Mouse (Mus musculus): ENCODE results near the gene Rapgef3. TPM values are rescaled to one million over a fixed set of nuclear protein-coding genes. Genes with fewer than 3 reads are reported as not detected.

Rapgef3 gene
- total RNA-seq, 2 experiments from 2014 or later: 9.8 to 13.6 TPM

DNA sequence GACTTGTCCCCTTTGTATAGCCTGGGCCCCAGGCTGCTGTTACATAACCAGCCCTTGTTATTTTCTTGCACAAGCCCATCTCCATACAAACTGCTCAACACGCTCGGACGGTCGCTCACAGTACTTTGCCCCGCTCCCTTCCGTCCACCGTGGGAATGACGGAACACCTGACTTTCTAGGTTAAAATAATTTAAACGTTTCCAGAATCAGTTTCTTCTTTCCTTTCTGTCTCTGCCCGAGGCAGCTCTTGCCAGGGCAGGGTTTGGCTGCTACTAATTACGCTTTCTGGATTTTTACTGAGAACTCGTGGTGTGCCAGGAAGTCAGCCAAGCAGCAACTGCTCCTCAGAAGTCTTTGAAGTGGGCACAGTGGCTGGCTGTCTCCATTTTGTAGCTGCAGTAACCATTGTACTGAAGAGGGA, 12.8 kb upstream of the Rapgef3 start:
- H3K4me3 ChIP-seq: no peak overlapping the region
- intact Hi-C loops (cut with DNase I): loop anchor here (5.0 kb wide), 1 partner anchor 172 kb away; no protein-coding TSS in a partner anchor
- no peak for DNase-seq
- peak overlapping the region; percentile 40 for H3K27ac ChIP-seq
- TF ChIP-seq CTCF (IDR thresholded peaks at IDR 0.05): no peak

- intact Hi-C loops (cut with DNase I): no loop called here
- no peak overlapping the region for H3K27ac ChIP-seq
Observed at GRCm38 (mm10) chr15:97779576-97779975, 11.8 kb upstream of the Rapgef3 start.

DNA sequence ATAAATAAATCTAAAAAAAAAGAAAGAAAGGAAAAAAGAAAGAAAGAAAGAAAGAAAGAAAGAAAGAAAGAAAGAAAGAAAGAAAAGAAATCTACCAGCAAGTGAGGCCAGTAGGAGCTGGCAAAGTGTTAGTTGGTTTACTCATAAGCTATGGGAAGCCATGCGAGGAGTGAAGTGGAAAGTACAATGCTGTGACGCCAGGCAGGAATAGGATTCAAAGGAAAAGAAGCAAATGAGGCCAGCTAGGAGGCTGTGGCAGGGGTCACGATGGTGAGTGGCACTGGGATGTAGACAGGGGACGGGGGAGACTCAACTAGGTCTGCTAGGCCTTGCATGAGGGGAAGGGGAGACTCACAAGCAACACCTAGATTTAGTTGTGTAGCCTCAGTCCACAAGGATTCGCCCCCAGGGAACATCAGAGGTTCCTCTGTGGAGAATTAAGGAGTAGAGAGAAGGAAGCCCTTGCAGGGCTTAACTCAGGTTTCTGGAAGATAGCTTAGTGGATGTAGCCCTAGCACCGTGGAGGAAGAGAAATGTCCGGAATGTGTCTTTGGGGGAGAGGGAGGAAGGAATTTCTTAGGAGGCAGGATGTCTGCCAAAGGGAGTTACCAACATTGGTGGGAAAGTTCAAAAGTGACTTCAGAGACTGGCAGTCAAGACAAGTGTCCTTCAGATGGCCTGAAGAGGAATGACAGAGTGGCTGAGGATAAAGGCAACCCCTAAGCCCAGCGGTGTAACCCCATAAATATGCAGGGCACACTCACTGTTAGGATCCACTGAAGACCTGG, 10.7 kb upstream of the Rapgef3 start, which contains the start of gene Slc48a1:
Slc48a1 (plus strand) TSS at position 210 of the 788 bp plus-strand sequence.
- peak within 1 kb of the TSS; percentile 78 for H3K27ac ChIP-seq
- no peak within 1 kb of the TSS for H3K4me3 ChIP-seq
- intact Hi-C loops (cut with DNase I): no loop called here
- TF ChIP-seq CTCF (IDR thresholded peaks at IDR 0.05): no peak
- no peak for DNase-seq

More at GRCm38 (mm10) chr15:97779576-97779975, 11.8 kb upstream of the Rapgef3 start:
- no peak overlapping the region for H3K4me3 ChIP-seq
- TF ChIP-seq CTCF (IDR thresholded peaks at IDR 0.05): no peak
- DNase-seq: no peak

DNA sequence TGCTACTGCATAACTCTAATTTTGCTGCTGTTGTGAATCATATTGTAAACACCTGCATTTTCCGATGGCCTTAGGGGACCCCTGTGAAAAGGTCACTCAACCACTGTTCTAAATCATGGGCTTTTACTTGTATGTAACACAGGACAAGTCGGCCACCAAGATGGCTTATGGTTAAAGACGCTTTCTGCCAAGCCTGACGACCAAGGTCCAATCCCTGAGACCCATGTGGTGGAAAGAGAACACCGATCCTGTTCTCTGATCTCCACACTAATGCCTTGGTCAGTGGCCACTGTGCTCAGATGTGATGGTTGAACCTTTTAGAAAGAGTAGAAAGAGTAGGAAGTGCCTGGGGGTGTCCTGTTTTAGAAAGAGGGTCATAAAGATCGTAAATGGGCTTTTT, 9.1 kb upstream of the Rapgef3 start:
- H3K27ac ChIP-seq: 0 out of 2 replicates have a peak overlapping the region, but pooled peaks have one; percentile 12
- H3K4me3 ChIP-seq: no peak overlapping the region
- no peak for DNase-seq
- TF ChIP-seq CTCF (IDR thresholded peaks at IDR 0.05): no peak
- intact Hi-C loops (cut with DNase I): loop anchor here (1.0 to 2.0 kb wide), 2 partner anchors 59 to 110 kb away; no protein-coding TSS in a partner anchor

DNA sequence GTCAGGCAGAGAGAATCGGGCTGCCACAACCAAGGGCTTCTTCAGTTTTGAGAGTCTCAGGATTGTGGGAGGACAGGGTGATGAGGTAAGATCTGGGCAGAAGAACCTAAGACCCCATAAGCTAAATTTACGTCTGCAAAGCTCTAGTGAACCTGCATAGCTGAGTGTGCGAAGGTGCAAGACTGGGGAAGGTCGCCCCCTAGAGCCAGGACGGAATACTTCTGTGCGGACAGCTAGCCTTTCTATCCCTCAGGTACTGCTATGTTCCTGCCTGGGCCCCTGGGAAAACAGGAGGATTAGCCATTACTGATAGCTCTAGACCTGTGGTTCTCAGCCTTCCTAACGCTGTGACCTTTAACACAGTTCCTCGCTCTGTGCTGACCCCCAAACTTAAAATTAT, 8.7 kb upstream of the Rapgef3 start:
- Histone ChIP-seq H3K4me3 (no peak overlapping the region), H3K27ac (no peak overlapping the region)
- TF ChIP-seq CTCF (IDR thresholded peaks at IDR 0.05): peak; percentile 88
- peak; percentile 84 for DNase-seq
- intact Hi-C loops (cut with DNase I): loop anchor here (1.0 to 2.0 kb wide), 2 partner anchors 58 to 110 kb away; no protein-coding TSS in a partner anchor

DNA sequence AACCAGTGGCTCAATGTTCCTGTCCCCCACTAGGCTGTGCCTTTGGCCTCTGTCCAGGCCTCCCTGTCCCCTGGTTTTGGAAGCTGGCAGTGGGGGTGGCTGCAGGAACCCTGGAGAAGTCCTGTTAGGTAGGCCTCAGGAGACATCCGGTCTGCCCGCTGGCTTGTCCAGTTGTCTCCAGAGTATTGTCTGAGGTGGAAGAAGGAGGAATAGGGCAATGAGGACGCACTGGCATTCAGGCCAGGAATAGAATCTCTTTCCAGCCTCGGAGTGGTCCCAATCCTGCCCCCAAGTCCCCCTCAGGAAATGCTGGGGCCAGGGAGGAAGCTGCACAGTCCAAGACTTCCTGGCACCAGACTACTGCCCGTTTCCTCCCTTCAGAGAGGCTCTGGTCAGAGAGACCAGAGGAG, 6.2 kb upstream of the Rapgef3 start:
- Histone ChIP-seq H3K27ac (peak overlapping the region; percentile 75), H3K4me3 (no peak overlapping the region)
- intact Hi-C loops (cut with DNase I): no loop called here
- DNase-seq: no peak
- no peak for TF ChIP-seq CTCF (IDR thresholded peaks at IDR 0.05)

- DNase-seq: peak; percentile 74
- intact Hi-C loops (cut with DNase I): no loop called here
- Histone ChIP-seq H3K4me3 (no peak overlapping the region), H3K27ac (peak overlapping the region; percentile 75)
- TF ChIP-seq CTCF (IDR thresholded peaks at IDR 0.05): no peak
Observed at GRCm38 (mm10) chr15:97773108-97773507, 5.3 kb upstream of the Rapgef3 start.

DNA sequence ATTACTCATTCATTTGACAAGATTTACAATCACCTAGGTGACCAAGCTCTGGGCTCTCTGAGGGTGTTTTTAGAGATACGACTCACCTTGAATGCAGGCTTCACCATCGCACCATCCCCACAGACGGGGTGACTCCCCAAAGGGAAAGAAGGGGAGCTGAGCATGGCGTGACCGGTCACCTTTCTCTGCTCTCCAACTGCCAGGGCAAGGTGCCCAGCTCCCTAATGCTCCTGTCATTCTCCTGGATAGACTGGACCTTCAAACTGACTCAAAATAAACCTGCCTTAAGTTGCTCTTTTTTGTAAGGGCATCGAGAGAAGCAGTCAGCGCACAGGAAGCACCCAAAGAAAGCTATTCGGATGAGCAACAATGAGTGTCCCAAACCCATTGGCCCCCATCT, 2.5 kb upstream of the Rapgef3 start:
- TF ChIP-seq CTCF (IDR thresholded peaks at IDR 0.05): no peak
- intact Hi-C loops (cut with DNase I): no loop called here
- Histone ChIP-seq H3K4me3 (no peak overlapping the region), H3K27ac (no peak overlapping the region)
- DNase-seq: no peak

GRCm38 (mm10) chr15:97768192-97768591, 420 bp upstream of the Rapgef3 start:
- peak; percentile 44 for DNase-seq
- peak overlapping the region; percentile 90 for H3K27ac ChIP-seq
- intact Hi-C loops (cut with DNase I): no loop called here
- TF ChIP-seq CTCF (IDR thresholded peaks at IDR 0.05): no peak
- peak overlapping the region; percentile 82 for H3K4me3 ChIP-seq

DNA sequence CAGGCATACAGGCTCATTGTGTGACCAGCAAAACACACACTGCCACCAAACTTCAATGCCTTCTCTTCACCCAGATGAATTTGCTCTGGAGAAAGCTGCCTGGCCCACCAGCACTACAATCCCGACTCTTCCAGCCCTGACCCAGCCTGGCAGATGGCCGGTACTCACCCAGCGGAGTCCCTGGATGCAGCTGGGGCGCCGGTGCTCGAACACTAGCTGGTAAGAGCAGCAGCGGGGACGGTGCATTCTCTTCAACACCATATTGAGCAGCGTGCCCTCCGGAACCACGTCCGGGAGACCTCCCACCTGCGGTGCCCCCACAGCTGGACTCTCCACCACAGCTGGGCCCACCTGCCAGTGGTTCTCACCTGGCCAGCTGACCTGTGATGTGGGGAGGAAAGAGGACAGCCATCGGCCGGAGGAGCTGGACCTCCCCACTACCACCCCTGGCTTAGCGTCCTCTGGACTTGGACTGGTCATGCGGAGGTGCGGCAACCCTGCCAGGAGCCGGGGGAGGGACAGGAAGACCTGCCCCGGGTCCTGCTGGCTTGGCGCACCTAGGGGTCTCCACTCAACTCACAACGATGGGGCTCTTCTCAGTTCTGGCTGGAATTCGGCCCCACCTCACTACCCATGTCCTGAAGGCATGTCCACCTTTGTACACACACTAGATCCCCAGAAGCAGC, 1.0 kb downstream of the Rapgef3 start:
- intact Hi-C loops (cut with DNase I): no loop called here
- H3K27ac ChIP-seq: peak overlapping the region; percentile 90

DNA sequence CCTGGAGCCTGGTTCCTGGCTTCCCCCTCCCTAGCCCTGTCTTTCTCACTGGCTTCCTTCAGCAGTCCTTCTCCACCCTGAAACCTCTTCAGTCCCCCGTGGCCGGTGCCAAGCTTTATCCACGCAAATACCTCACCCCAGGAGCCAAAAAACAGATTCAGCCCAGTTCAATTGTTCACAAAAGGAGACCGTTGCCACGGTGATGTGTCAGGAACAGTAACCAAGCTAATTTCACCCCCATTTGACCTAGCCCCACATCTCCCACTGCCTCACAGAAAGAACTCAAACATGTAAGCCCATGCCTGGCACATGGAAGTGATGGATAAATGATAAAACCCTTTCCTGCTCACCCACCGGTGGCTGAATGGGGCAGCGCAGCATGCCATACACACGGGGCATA, 1.6 kb downstream of the Rapgef3 start:
- peak overlapping the region; percentile 90 for H3K27ac ChIP-seq
- no peak for DNase-seq
- TF ChIP-seq CTCF (IDR thresholded peaks at IDR 0.05): no peak
- H3K4me3 ChIP-seq: peak overlapping the region; percentile 82
- intact Hi-C loops (cut with DNase I): no loop called here

More for the DNA sequence above, 1.0 kb downstream of the Rapgef3 start:
- peak overlapping the region; percentile 82 for H3K4me3 ChIP-seq
- DNase-seq: peak; percentile 54
- TF ChIP-seq CTCF (IDR thresholded peaks at IDR 0.05): no peak

DNA sequence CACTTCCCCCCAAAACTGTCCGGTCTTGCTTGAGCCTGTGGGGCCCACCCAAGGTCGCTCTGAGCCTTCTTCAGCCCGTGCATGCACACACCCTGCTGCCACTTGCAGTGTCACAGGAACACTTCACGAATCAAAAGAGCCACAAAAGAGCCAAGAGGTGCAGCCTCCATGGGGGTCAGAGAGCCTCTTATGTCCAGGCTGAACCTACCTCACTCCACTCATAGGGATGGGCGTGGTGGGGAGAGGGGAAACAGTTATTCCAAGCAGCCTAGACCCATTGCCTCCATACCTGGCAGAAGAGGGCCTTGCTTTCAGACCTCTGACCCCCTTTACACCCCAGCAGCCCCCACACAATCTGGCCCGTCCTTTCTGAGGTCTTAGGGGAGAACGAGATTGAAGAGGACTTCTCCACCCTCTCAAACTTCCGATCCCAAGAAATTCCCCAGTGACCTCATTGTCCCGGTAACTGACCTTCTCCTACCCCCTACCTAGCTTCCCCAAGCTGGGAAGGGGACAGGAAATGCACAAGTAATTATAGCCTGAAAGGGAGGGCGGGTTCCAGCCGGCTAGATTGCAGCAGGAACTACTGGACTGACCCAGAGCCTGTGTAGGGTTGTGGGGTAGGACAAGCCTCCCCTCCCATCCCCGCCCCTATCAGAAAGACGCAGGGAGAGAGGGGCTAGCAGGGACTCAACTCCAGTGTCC, 2.5 kb downstream of the Rapgef3 start:
- no peak for DNase-seq
- intact Hi-C loops (cut with DNase I): no loop called here
- Histone ChIP-seq H3K27ac (peak overlapping the region; percentile 90), H3K4me3 (peak overlapping the region; percentile 82)
- TF ChIP-seq CTCF (IDR thresholded peaks at IDR 0.05): no peak
